Mouse (Mus musculus): ENCODE data around the gene Rad54l. TPM values are rescaled to one million over a fixed set of nuclear protein-coding genes. Genes with fewer than 3 reads are reported as not detected.

Rad54l gene
- polyA plus RNA-seq, 1 experiment: 2.6 TPM

DNA sequence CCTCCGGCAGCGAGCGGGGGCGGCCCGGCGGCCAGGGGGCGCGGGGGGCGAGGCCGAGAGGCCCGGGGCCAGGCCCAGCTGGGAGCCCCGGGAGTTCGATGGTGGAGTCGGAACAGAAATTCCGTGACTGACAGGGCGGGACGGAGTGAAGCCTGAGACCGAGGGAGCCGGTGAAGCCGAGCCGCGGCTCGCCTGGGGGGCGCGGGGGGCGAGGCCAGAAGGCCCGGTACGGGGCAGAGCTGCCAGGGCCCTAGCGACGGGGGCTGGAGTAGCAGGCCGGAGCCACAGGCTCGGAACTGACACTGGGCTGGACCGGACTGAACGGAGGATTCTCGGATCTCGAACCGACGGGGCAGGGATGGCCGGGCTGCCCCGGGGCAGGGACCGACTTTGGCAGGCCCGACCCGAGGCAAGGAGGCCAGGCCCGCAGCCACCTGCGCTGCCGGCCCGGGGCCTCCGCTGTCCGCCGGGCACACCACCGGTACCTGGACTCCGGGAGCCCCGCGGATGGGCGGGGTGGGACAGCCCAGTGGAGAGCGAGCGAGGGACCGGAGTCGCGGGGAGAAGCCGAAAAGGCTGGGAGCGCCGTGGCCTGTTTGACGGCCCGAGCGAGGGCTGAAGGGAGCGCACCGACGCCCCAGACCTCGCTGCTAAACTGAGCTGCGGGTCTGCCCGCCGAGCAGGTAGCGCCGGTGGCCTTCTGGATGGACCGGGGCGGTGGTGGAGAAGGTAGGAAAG lies 47.7 kb downstream of the Rad54l start:
- H3K27me3 ChIP-seq (ENCODE audit: control insufficient read depth, insufficient read depth, low read length): no peaks in the 10 kb centered on the region
- H3K27ac ChIP-seq (ENCODE audit: insufficient read depth, low read length): peak overlapping the region; percentile 93
- H3K4me3 ChIP-seq (replicated peaks; ENCODE audit: insufficient read depth, low read depth, low read length): peak overlapping the region; percentile 93
- WGBS: 1% methylated on average over 76 of the region's 77 CpGs
- DNase-seq: peak; percentile 75 to 82
- peaks cover 13% of the 10 kb centered on the region; the same call in 1 of the 2 replicates for H3K4me1 ChIP-seq (ENCODE audit: control insufficient read depth, insufficient read depth, low read length)
- TF ChIP-seq POLR2A (IDR thresholded peaks at IDR 0.05; ENCODE audit: borderline replicate concordance, insufficient read depth, low read length) (no peak), CTCF (IDR thresholded peaks at IDR 0.05; ENCODE audit: borderline replicate concordance, insufficient read depth, low read depth, low read length) (no peak)

- no peak for TF ChIP-seq CTCF (IDR thresholded peaks at IDR 0.05; ENCODE audit: borderline replicate concordance, insufficient read depth, low read depth, low read length)
- peak; percentile 93; the same call in 1 of the 2 replicates for TF ChIP-seq POLR2A (IDR thresholded peaks at IDR 0.05; ENCODE audit: borderline replicate concordance, insufficient read depth, low read length)
- H3K4me1 ChIP-seq (ENCODE audit: control insufficient read depth, insufficient read depth, low read length): peaks cover 13% of the 10 kb centered on the region; the same call in 1 of the 2 replicates
- H3K27ac ChIP-seq (ENCODE audit: insufficient read depth, low read length): peak within 1 kb of the TSS; percentile 93
- DNase-seq: peak; percentile 95 to 96
- H3K27me3 ChIP-seq (ENCODE audit: control insufficient read depth, insufficient read depth, low read length): no peaks in the 10 kb centered on the region
- H3K4me3 ChIP-seq (replicated peaks; ENCODE audit: insufficient read depth, low read depth, low read length): peak within 1 kb of the TSS; percentile 93
- WGBS: under 1% methylated on average over 55 of the region's 55 CpGs
Measured at GRCm38 (mm10) chr4:116074861-116075620, 48.4 kb downstream of the Rad54l start, which contains the start of the genes Uqcrh and Lrrc41. TSS of gene Uqcrh (minus strand) at chr4:116075071. TSS of gene Lrrc41 (plus strand) at chr4:116075269.

DNA sequence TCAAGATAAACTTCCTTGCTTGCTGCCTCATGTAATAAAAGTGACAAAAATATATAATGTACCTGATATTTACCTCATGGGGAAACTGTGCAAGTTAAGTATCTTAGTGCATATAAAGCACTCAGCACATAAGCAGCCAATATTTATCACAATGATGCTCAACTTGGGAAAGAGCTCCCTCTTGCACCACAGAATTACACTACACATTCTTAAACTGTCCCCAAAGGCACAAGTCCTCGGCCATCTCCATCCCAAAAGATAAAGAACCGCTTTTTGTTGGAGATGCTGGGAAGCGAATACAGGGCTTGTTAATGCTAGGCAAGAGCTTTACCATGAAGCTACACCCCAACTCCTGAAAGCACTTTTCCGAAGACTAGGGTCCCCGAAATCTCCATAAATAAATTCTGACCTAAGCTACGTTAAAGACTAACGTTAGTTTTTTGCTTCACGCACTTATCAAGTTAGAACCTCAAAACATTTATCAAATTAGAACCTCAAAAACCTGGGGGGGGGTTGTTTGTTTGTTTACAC lies 49.3 kb downstream of the Rad54l start:
- peak in 1 of 2 experiments; percentile 24 for DNase-seq
- whole genome bisulfite sequencing: 2% methylated on average over 8 of the region's 8 CpGs
- Histone ChIP-seq H3K4me3 (replicated peaks; ENCODE audit: insufficient read depth, low read depth, low read length) (peak overlapping the region; percentile 93), H3K27ac (ENCODE audit: insufficient read depth, low read length) (no peak overlapping the region), H3K4me1 (ENCODE audit: control insufficient read depth, insufficient read depth, low read length) (peaks cover 13% of the 10 kb centered on the region; the same call in 1 of the 2 replicates), H3K27me3 (ENCODE audit: control insufficient read depth, insufficient read depth, low read length) (no peaks in the 10 kb centered on the region)
- no peak for TF ChIP-seq CTCF (IDR thresholded peaks at IDR 0.05; ENCODE audit: borderline replicate concordance, insufficient read depth, low read depth, low read length)
- TF ChIP-seq POLR2A (IDR thresholded peaks at IDR 0.05; ENCODE audit: borderline replicate concordance, insufficient read depth, low read length): no peak

- 40% methylated on average over 4 of the region's 4 CpGs for WGBS
- Histone ChIP-seq H3K4me3 (replicated peaks; ENCODE audit: insufficient read depth, low read depth, low read length) (peak overlapping the region; percentile 49), H3K27me3 (ENCODE audit: control insufficient read depth, insufficient read depth, low read length) (no peaks in the 10 kb centered on the region), H3K27ac (ENCODE audit: insufficient read depth, low read length) (no peak overlapping the region), H3K4me1 (ENCODE audit: control insufficient read depth, insufficient read depth, low read length) (peaks cover 13% of the 10 kb centered on the region; the same call in 1 of the 2 replicates)
- no peak for TF ChIP-seq POLR2A (IDR thresholded peaks at IDR 0.05; ENCODE audit: borderline replicate concordance, insufficient read depth, low read length)
- peak; percentile 13; the same call in 1 of the 2 replicates for TF ChIP-seq CTCF (IDR thresholded peaks at IDR 0.05; ENCODE audit: borderline replicate concordance, insufficient read depth, low read depth, low read length)
- peak in 1 of 2 experiments; percentile 45 for DNase-seq
Measured at GRCm38 (mm10) chr4:116073146-116073545, 50.3 kb downstream of the Rad54l start.

DNA sequence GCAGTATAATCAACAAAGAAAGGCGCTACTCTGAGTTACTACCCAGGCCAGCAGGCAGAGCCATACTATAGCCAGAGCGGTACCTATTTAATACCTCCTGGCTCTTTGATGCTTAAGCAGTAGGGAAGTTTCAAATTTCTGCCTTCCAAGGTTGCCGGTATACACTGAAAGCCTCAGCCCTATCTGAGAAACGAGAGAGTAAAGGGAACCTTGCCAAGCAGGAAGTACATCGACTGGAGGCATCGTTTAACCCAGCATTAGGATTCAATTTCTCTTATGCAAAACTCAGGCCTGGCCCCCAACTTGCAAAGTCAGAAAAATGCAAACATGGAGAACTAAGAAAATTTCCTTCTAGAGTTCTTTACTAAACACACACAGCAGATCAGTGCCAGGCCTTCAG lies 53.4 kb downstream of the Rad54l start:
- TF ChIP-seq CTCF (IDR thresholded peaks at IDR 0.05; ENCODE audit: borderline replicate concordance, insufficient read depth, low read depth, low read length) (no peak), POLR2A (IDR thresholded peaks at IDR 0.05; ENCODE audit: borderline replicate concordance, insufficient read depth, low read length) (no peak)
- WGBS: 47% methylated on average over 6 of the region's 6 CpGs
- no peak overlapping the region for H3K27ac ChIP-seq (ENCODE audit: insufficient read depth, low read length)
- H3K27me3 ChIP-seq (ENCODE audit: control insufficient read depth, insufficient read depth, low read length): no peaks in the 10 kb centered on the region
- DNase-seq: no peak
- no peak overlapping the region for H3K4me3 ChIP-seq (replicated peaks; ENCODE audit: insufficient read depth, low read depth, low read length)
- H3K4me1 ChIP-seq (ENCODE audit: control insufficient read depth, insufficient read depth, low read length): peaks cover 7% of the 10 kb centered on the region; the same call in 1 of the 2 replicates

DNA sequence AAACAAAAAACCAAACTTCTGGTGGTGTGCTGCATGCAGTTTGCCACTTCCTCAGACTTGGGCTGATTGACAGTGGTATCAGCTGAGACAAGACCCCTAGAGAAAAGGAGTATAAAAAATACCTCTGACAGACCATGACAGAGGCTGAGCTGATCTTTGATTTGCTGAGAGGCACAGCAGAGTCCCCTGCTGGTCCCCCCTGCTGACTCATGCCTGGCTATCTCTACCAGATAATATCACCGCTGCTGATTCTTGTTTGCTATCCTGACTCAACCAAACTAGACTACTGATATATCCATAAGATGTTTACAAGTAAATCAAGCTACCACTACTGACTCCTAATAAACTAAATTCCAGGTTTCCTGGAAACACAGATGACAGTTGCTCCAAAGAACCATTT lies 59.6 kb downstream of the Rad54l start:
- Histone ChIP-seq H3K27me3 (ENCODE audit: control insufficient read depth, insufficient read depth, low read length) (no peaks in the 10 kb centered on the region), H3K4me3 (replicated peaks; ENCODE audit: insufficient read depth, low read depth, low read length) (no peak overlapping the region), H3K27ac (ENCODE audit: insufficient read depth, low read length) (no peak overlapping the region), H3K4me1 (ENCODE audit: control insufficient read depth, insufficient read depth, low read length) (no peaks in the 10 kb centered on the region)
- TF ChIP-seq POLR2A (IDR thresholded peaks at IDR 0.05; ENCODE audit: borderline replicate concordance, insufficient read depth, low read length) (no peak), CTCF (IDR thresholded peaks at IDR 0.05; ENCODE audit: borderline replicate concordance, insufficient read depth, low read depth, low read length) (no peak)
- 23% methylated on average over 1 of the region's 1 CpGs for WGBS
- no peak for DNase-seq

- Histone ChIP-seq H3K27ac (ENCODE audit: insufficient read depth, low read length) (no peak overlapping the region), H3K4me3 (replicated peaks; ENCODE audit: insufficient read depth, low read depth, low read length) (no peak overlapping the region), H3K4me1 (ENCODE audit: control insufficient read depth, insufficient read depth, low read length) (no peaks in the 10 kb centered on the region), H3K27me3 (ENCODE audit: control insufficient read depth, insufficient read depth, low read length) (no peaks in the 10 kb centered on the region)
- TF ChIP-seq POLR2A (IDR thresholded peaks at IDR 0.05; ENCODE audit: borderline replicate concordance, insufficient read depth, low read length) (no peak), CTCF (IDR thresholded peaks at IDR 0.05; ENCODE audit: borderline replicate concordance, insufficient read depth, low read depth, low read length) (no peak)
- WGBS: 81% methylated on average over 5 of the region's 5 CpGs
- no peak for DNase-seq
Measured at GRCm38 (mm10) chr4:116059012-116059726, 64.3 kb downstream of the Rad54l start.

Data from cerebellum, adult 2 months (tissue).